Mouse (Mus musculus) left cerebral cortex, postnatal 14 days (tissue): ENCODE data around the gene Tox4. TPM values are rescaled to one million over a fixed set of nuclear protein-coding genes. Genes with fewer than 3 reads are reported as not detected.
"Not testable (repeated sequence)": the region's sequence is repeated elsewhere in the genome, so short reads cannot be mapped to it uniquely, and the experiment has no call there.

Experiments used
- DNase-seq, 2 experiments: peaks; one replicate each; pipeline ENCODE4 v3.0.0; 2021 to 2022; ENCODE audit warnings: low spot score in 2 of 2, mixed read lengths in 1 of 2
- intact Hi-C: fragments of 180-260 bp; cut with DNase I; formaldehyde crosslinking; loops from one replicate; pipeline ENCODE4 v1.15.1; 2025
- long read RNA-seq, 2 experiments: library from polyadenylated mRNA; stranded (forward); transcript quantifications; one replicate each; pipeline ENCODE4 v2.0.0; 2021
- total RNA-seq, 2 experiments: library from RNA; stranded (reverse); gene quantifications; 2 replicates each; pipeline ENCODE4 v1.2.3; 2021

Tox4 gene
- 10 to 100 TPM; 61.4 to 62.6 TPM for total RNA-seq
- long read RNA-seq, experiment 1, partial matches to known transcripts = 98 of 104 reads
- long read RNA-seq, experiment 1, other reads (novel, unspliced or antisense) = 6 of 104 reads
- long read RNA-seq, experiment 2, partial matches to known transcripts = 105 of 111 reads
- long read RNA-seq, experiment 2, other reads (novel, unspliced or antisense) = 6 of 111 reads

- peak; percentile 99 to 100 for DNase-seq
- intact Hi-C loops = no loop called here
These were observed at the start of gene Tox4, which contains the start of gene Rab2b for GRCm38 (mm10) chr14:52278932-52279746. Gene Tox4 (plus strand): TSS chr14:52279146. Gene Rab2b (minus strand): TSS chr14:52279545.

GRCm38 (mm10) chr14:52232249-52232648 is 46.7 kb upstream of the Tox4 start:
- intact Hi-C loops = no loop called here
- DNase-seq = no peak

GRCm38 (mm10) chr14:52235165-52235564 is 43.8 kb upstream of the Tox4 start:
- intact Hi-C loops = no loop called here
- DNase-seq = no peak

GRCm38 (mm10) chr14:52236216-52236615 is 42.7 kb upstream of the Tox4 start:
- intact Hi-C loops = no loop called here
- DNase-seq = no peak

GRCm38 (mm10) chr14:52244041-52244689 is 34.8 kb upstream of the Tox4 start:
- intact Hi-C loops = no loop called here

GRCm38 (mm10) chr14:52244690-52245042 is 34.3 kb upstream of the Tox4 start:
- no peak for DNase-seq
- intact Hi-C loops = no loop called here

More at GRCm38 (mm10) chr14:52244041-52244689, 34.8 kb upstream of the Tox4 start:
- DNase-seq = peak; percentile 99

- intact Hi-C loops = no loop called here
- DNase-seq = no peak
These were observed 32.8 kb upstream of the Tox4 start for GRCm38 (mm10) chr14:52246129-52246528.

- DNase-seq = peak in 1 of 2 experiments; percentile 35
- intact Hi-C loops = no loop called here
These were observed 22.4 kb upstream of the Tox4 start for GRCm38 (mm10) chr14:52256311-52257175.

- intact Hi-C loops = no loop called here
These were observed 21.3 kb upstream of the Tox4 start, which contains the start of gene Chd8 for GRCm38 (mm10) chr14:52257484-52258213. Gene Chd8 (minus strand): TSS chr14:52257780.

GRCm38 (mm10) chr14:52272781-52273180 is 6.2 kb upstream of the Tox4 start:
- no peak for DNase-seq
- intact Hi-C loops = no loop called here

More at GRCm38 (mm10) chr14:52257484-52258213, 21.3 kb upstream of the Tox4 start, which contains the start of gene Chd8:
- peak; percentile 97 to 98 for DNase-seq

GRCm38 (mm10) chr14:52277210-52277609 is 1.7 kb upstream of the Tox4 start:
- DNase-seq = no peak
- intact Hi-C loops = no loop called here

- intact Hi-C loops = no loop called here
- no peak for DNase-seq
These were observed 788 bp downstream of the Tox4 start for GRCm38 (mm10) chr14:52279747-52280120.

- no peak for DNase-seq
- intact Hi-C loops = no loop called here
These were observed 4.7 kb downstream of the Tox4 start for GRCm38 (mm10) chr14:52283629-52284028.

- no peak for DNase-seq
- intact Hi-C loops = no loop called here
These were observed 5.2 kb downstream of the Tox4 start for GRCm38 (mm10) chr14:52284191-52284590.

GRCm38 (mm10) chr14:52295558-52296264 is 16.8 kb downstream of the Tox4 start:
- DNase-seq = no peak
- intact Hi-C loops = loop anchor here (2.0 kb wide), 1 partner anchor 43 kb away; no protein-coding TSS in a partner anchor

GRCm38 (mm10) chr14:52303517-52303916 is 24.6 kb downstream of the Tox4 start:
- intact Hi-C loops, DNase-seq: not testable (repeated sequence)

- intact Hi-C loops = no loop called here
- peak; percentile 94 to 96 for DNase-seq
These were observed 25.8 kb downstream of the Tox4 start, which contains the start of gene Mettl3 for GRCm38 (mm10) chr14:52304644-52305271. Gene Mettl3 (minus strand): TSS chr14:52305128.
